Mouse (Mus musculus): ENCODE results near the gene Gns. TPM values are rescaled to one million over a fixed set of nuclear protein-coding genes. Genes with fewer than 3 reads are reported as not detected.

Gene Gns
- polyA plus RNA-seq, 1 experiment = 47.2 TPM

DNA sequence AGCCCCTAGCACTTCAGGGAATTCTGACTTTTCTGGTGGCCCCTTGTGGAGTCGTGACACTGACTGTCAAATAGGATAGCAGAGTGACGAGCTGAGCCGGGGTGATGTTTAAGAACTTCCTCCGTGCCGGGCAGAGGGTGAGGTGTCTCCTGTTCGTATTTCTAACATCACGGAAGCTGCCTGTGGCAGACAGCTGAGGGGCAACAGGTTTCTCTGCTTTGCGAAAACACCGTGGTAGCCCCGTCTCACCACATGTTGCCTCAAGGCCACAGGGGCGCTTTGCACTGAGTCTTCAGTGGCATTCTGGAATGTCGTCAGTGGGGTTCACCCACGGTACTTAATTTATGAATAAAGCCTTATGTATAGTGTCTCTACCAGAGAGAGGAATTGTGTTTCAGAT, 2.4 kb downstream of the Gns start:
- no peak overlapping the region for H3ac ChIP-seq (ENCODE audit: control insufficient read depth, insufficient read length, low read depth)
- no peaks in the 10 kb centered on the region for H3K27me3 ChIP-seq (ENCODE audit: control insufficient read depth, insufficient read depth, insufficient read length)
- TF ChIP-seq MYOG (IDR thresholded peaks at IDR 0.05; ENCODE audit: control insufficient read depth, extremely low read depth, insufficient read length) (no peak), FOSL1 (IDR thresholded peaks at IDR 0.05; ENCODE audit: insufficient read depth, low read length, poor library complexity, severe bottlenecking) (no peak), CTCF (IDR thresholded peaks at IDR 0.05; ENCODE audit: control insufficient read depth, insufficient read depth, insufficient read length) (no peak), MYOD1 (IDR thresholded peaks at IDR 0.05; ENCODE audit: control insufficient read depth, insufficient read length, low read depth) (no peak), MAX (IDR thresholded peaks at IDR 0.05) (no peak), CEBPB (IDR thresholded peaks at IDR 0.05; ENCODE audit: low read depth) (no peak), USF1 (IDR thresholded peaks at IDR 0.05; ENCODE audit: low read depth) (no peak)
- H3K79me2 ChIP-seq (ENCODE audit: control insufficient read depth, insufficient read depth) = peaks cover 61% of the 10 kb centered on the region
- peaks cover 35% of the 10 kb centered on the region for H3K36me3 ChIP-seq (ENCODE audit: control insufficient read depth, insufficient read depth)
- H3K4me3 ChIP-seq (ENCODE audit: insufficient read depth, poor library complexity, severe bottlenecking) = no peak overlapping the region
- peaks cover 43% of the 10 kb centered on the region for H3K79me3 ChIP-seq (ENCODE audit: low read depth)

GRCm38 (mm10) chr10:121367780-121368179, 2.9 kb downstream of the Gns start:
- no peaks in the 10 kb centered on the region for H3K27me3 ChIP-seq (ENCODE audit: control insufficient read depth, insufficient read depth, insufficient read length)
- H3ac ChIP-seq (ENCODE audit: control insufficient read depth, insufficient read length, low read depth) = no peak overlapping the region
- no peak overlapping the region for H3K4me3 ChIP-seq (ENCODE audit: insufficient read depth, poor library complexity, severe bottlenecking)
- peaks cover 43% of the 10 kb centered on the region for H3K79me3 ChIP-seq (ENCODE audit: low read depth)
- H3K79me2 ChIP-seq (ENCODE audit: control insufficient read depth, insufficient read depth) = peaks cover 61% of the 10 kb centered on the region
- TF ChIP-seq CEBPB (IDR thresholded peaks at IDR 0.05; ENCODE audit: low read depth) (no peak), CTCF (IDR thresholded peaks at IDR 0.05; ENCODE audit: control insufficient read depth, insufficient read depth, insufficient read length) (no peak), FOSL1 (IDR thresholded peaks at IDR 0.05; ENCODE audit: insufficient read depth, low read length, poor library complexity, severe bottlenecking) (no peak), MYOD1 (IDR thresholded peaks at IDR 0.05; ENCODE audit: control insufficient read depth, insufficient read length, low read depth) (no peak), MAX (IDR thresholded peaks at IDR 0.05) (no peak), MYOG (IDR thresholded peaks at IDR 0.05; ENCODE audit: control insufficient read depth, extremely low read depth, insufficient read length) (no peak)
- H3K36me3 ChIP-seq (ENCODE audit: control insufficient read depth, insufficient read depth) = peaks cover 36% of the 10 kb centered on the region

GRCm38 (mm10) chr10:121368783-121369465, 4.0 kb downstream of the Gns start:
- no peak overlapping the region for H3ac ChIP-seq (ENCODE audit: control insufficient read depth, insufficient read length, low read depth)
- no peaks in the 10 kb centered on the region for H3K27me3 ChIP-seq (ENCODE audit: control insufficient read depth, insufficient read depth, insufficient read length)
- peaks cover 47% of the 10 kb centered on the region for H3K36me3 ChIP-seq (ENCODE audit: control insufficient read depth, insufficient read depth)
- TF ChIP-seq USF1 (IDR thresholded peaks at IDR 0.05; ENCODE audit: low read depth) (no peak), FOSL1 (IDR thresholded peaks at IDR 0.05; ENCODE audit: insufficient read depth, low read length, poor library complexity, severe bottlenecking) (no peak), CEBPB (IDR thresholded peaks at IDR 0.05; ENCODE audit: low read depth) (no peak), MYOD1 (IDR thresholded peaks at IDR 0.05; ENCODE audit: control insufficient read depth, insufficient read length, low read depth) (no peak), MAX (IDR thresholded peaks at IDR 0.05) (no peak), CTCF (IDR thresholded peaks at IDR 0.05; ENCODE audit: control insufficient read depth, insufficient read depth, insufficient read length) (no peak), MYOG (IDR thresholded peaks at IDR 0.05; ENCODE audit: control insufficient read depth, extremely low read depth, insufficient read length) (no peak)
- peaks cover 61% of the 10 kb centered on the region for H3K79me2 ChIP-seq (ENCODE audit: control insufficient read depth, insufficient read depth)
- peaks cover 43% of the 10 kb centered on the region for H3K79me3 ChIP-seq (ENCODE audit: low read depth)
- no peak overlapping the region for H3K4me3 ChIP-seq (ENCODE audit: insufficient read depth, poor library complexity, severe bottlenecking)

GRCm38 (mm10) chr10:121370777-121371176, 5.9 kb downstream of the Gns start:
- Histone ChIP-seq H3K79me3 (ENCODE audit: low read depth) (peaks cover 37% of the 10 kb centered on the region), H3K79me2 (ENCODE audit: control insufficient read depth, insufficient read depth) (peaks cover 53% of the 10 kb centered on the region), H3K27me3 (ENCODE audit: control insufficient read depth, insufficient read depth, insufficient read length) (no peaks in the 10 kb centered on the region), H3K4me3 (ENCODE audit: insufficient read depth, poor library complexity, severe bottlenecking) (no peak overlapping the region), H3ac (ENCODE audit: control insufficient read depth, insufficient read length, low read depth) (no peak overlapping the region), H3K36me3 (ENCODE audit: control insufficient read depth, insufficient read depth) (peaks cover 63% of the 10 kb centered on the region)
- TF ChIP-seq FOSL1 (IDR thresholded peaks at IDR 0.05; ENCODE audit: insufficient read depth, low read length, poor library complexity, severe bottlenecking) = no peak
- TF ChIP-seq MYOG (IDR thresholded peaks at IDR 0.05; ENCODE audit: control insufficient read depth, extremely low read depth, insufficient read length) = no peak
- TF ChIP-seq USF1 (IDR thresholded peaks at IDR 0.05; ENCODE audit: low read depth) = no peak
- TF ChIP-seq CTCF (IDR thresholded peaks at IDR 0.05; ENCODE audit: control insufficient read depth, insufficient read depth, insufficient read length) = no peak
- no peak for TF ChIP-seq CEBPB (IDR thresholded peaks at IDR 0.05; ENCODE audit: low read depth)
- no peak for TF ChIP-seq MYOD1 (IDR thresholded peaks at IDR 0.05; ENCODE audit: control insufficient read depth, insufficient read length, low read depth)
- no peak for TF ChIP-seq MAX (IDR thresholded peaks at IDR 0.05)

- Histone ChIP-seq H3K27me3 (ENCODE audit: control insufficient read depth, insufficient read depth, insufficient read length) (no peaks in the 10 kb centered on the region), H3K36me3 (ENCODE audit: control insufficient read depth, insufficient read depth) (peaks cover 81% of the 10 kb centered on the region), H3K79me3 (ENCODE audit: low read depth) (peaks cover 9% of the 10 kb centered on the region), H3K4me3 (ENCODE audit: insufficient read depth, poor library complexity, severe bottlenecking) (no peak overlapping the region), H3ac (ENCODE audit: control insufficient read depth, insufficient read length, low read depth) (no peak overlapping the region), H3K79me2 (ENCODE audit: control insufficient read depth, insufficient read depth) (peaks cover 21% of the 10 kb centered on the region)
- TF ChIP-seq CTCF (IDR thresholded peaks at IDR 0.05; ENCODE audit: control insufficient read depth, insufficient read depth, insufficient read length) = no peak
- TF ChIP-seq MYOD1 (IDR thresholded peaks at IDR 0.05; ENCODE audit: control insufficient read depth, insufficient read length, low read depth) = no peak
- no peak for TF ChIP-seq USF1 (IDR thresholded peaks at IDR 0.05; ENCODE audit: low read depth)
- no peak for TF ChIP-seq CEBPB (IDR thresholded peaks at IDR 0.05; ENCODE audit: low read depth)
- no peak for TF ChIP-seq FOSL1 (IDR thresholded peaks at IDR 0.05; ENCODE audit: insufficient read depth, low read length, poor library complexity, severe bottlenecking)
- no peak for TF ChIP-seq MYOG (IDR thresholded peaks at IDR 0.05; ENCODE audit: control insufficient read depth, extremely low read depth, insufficient read length)
- no peak for TF ChIP-seq MAX (IDR thresholded peaks at IDR 0.05)
Observed at GRCm38 (mm10) chr10:121374013-121374412, 9.1 kb downstream of the Gns start.
